Mouse (Mus musculus) liver, adult 10 weeks (tissue): Measurements from ENCODE around the gene Tceal9. TPM values are rescaled to one million over a fixed set of nuclear protein-coding genes. Genes with fewer than 3 reads are reported as not detected.

Source experiments
- polyA plus RNA-seq: library from polyadenylated mRNA; stranded (reverse); fragments of 350-450 nt; fragmentation: Illumina TruSeq; extraction: RNeasy Lipid Tissue Mini Kit (QIAGEN cat#74804); gene quantifications from one replicate; pipeline ENCODE4 v1.2.3, GENCODE M21; 2014; ENCODE audit warnings: low read depth, low replicate concordance

Tceal9 gene
- 47.5 TPM for polyA plus RNA-seq

DNA sequence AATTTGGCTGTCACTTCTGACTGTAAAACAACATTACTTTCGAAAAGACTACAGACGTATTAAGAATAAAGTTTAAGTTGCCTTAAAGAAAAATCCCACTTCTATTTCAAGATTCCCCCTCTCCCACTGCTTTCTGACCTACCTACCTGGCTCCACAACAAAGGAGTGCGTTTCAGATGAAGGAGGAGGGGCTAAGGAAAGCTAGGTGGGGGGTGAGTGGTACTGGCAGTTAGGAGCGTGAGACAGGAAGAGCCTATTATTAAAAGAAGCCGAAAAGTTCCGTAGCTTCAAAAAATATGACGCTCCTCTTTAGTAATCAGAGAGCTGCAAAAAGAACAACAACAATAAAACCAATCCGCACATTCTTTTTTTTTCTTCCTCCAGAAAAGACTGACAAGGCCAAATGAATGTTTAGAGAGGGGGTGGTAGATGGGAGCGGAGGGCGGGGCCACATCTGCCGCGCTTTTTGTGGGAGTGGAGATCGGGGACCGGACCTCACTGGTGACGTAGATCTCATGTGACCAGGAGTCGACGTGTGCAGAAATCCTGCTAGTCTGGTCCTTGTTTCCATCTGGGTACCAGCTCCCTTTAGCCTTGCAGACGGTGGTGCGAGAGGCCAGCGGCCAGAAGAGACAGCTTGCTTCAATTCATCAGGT lies at the start of gene Tceal9:
Tceal9 (plus strand) TSS at position 506 of the 656 bp plus-strand sequence.

GRCm38 (mm10) chrX:136203664-136204066 lies 41.2 kb upstream of the Tceal9 start, which contains the start of gene Tceal5:
Tceal5 (minus strand) TSS chrX:136203876.

GRCm38 (mm10) chrX:136214729-136215677 lies 29.9 kb upstream of the Tceal9 start, which contains the start of the genes Tceal7 and Bex1:
Tceal7 (plus strand) TSS chrX:136214779.
Bex1 (minus strand) TSS chrX:136215513.

DNA sequence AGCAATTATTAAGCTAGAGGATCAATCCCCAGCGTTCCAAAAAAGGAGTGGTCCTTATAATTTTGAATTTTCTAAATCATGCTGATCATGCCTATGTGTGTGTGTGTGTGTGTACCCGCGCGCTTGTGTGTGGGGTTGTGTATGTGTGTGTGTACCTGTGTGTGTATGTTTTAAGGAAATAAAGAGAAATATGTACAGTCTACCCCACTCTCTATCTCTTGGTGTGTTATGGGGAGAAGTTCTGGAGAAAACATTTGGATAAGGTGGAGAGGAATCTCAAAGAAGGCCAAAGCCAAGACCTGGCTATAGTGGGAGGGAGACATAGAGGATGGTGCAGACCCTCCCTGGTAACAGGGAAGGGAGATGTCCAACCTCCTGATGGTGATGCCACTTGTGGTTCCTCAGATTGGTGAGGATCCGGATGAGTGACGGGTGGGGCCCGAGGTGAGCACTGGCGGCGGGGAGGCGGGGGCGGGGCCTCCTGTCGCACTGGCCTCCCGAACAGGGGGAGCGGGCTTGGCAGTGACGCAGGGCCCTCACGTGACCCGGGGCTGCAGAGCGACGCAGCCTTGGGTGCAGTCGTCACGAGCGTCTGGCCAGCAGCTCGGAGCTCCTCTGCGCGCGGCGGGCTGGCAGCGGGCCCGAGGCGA lies 25.0 kb downstream of the Tceal9 start, which contains the start of gene Bex3:
Bex3 (plus strand) TSS at position 511 of the 650 bp plus-strand sequence.

Other genes with a start within 250 kb of the Tceal9 start
- not detected for gene Arxes1, start 211.7 kb upstream of the Tceal9 start, polyA plus RNA-seq
- not detected for gene Bex2, start 176.8 kb upstream of the Tceal9 start, polyA plus RNA-seq
- gene Nxf3, start 159.8 kb upstream of the Tceal9 start, polyA plus RNA-seq = not detected
- gene Bex4, start 106.1 kb upstream of the Tceal9 start, polyA plus RNA-seq = 1.4 TPM
- 95.9 TPM for gene Tceal8, start 72.7 kb upstream of the Tceal9 start, polyA plus RNA-seq
- gene Tceal5, start 41.2 kb upstream of the Tceal9 start, polyA plus RNA-seq = not detected
- not detected for gene Tceal7, start 30.3 kb upstream of the Tceal9 start, polyA plus RNA-seq
- gene Bex1, start 29.6 kb upstream of the Tceal9 start, polyA plus RNA-seq = not detected
- not detected for gene Bex3, start 25.2 kb downstream of the Tceal9 start, polyA plus RNA-seq